Mouse (Mus musculus) liver, embryonic 14.5 days (tissue): ENCODE measurements at regions not wholly inside any gene's neighbourhood (a gene's known extent, or its start where the extent isn't known, plus 50 kb on each side); places are given as distances from the start of the nearest gene placed in this dataset.

Source experiments
- CTCF ChIP-seq: IDR thresholded peaks from 2 replicates; pipeline ENCODE4 v1.5.1; 2016; ENCODE audit warnings: antibody characterized with exemption, low read depth, control low read depth
- EP300 ChIP-seq: IDR thresholded peaks from 2 replicates; pipeline ENCODE4 v1.6.1; 2016; ENCODE audit warnings: antibody characterized with exemption, low read depth

- no peak for TF ChIP-seq CTCF
- no peak for TF ChIP-seq EP300
Measured at GRCm38 (mm10) chr6:111815150-111815549, 458.4 kb upstream of the Lmcd1 start.
